Mouse (Mus musculus): ENCODE measurements at regions not wholly inside any gene's neighbourhood (a gene's known extent, or its start where the extent isn't known, plus 50 kb on each side); places are given as distances from the start of the nearest gene placed in this dataset.
A peak's percentile ranks its signal among the peaks of the same experiment; 100 is the strongest.

- Histone ChIP-seq H3K27me3 (replicated peaks; ENCODE audit: control insufficient read depth, insufficient read depth, low read length) (no peaks in the 10 kb centered on the region), H3K27ac (ENCODE audit: low read depth, low read length) (no peak overlapping the region), H3K9me3 (replicated peaks; ENCODE audit: control insufficient read depth, low read length) (no peaks in the 10 kb centered on the region), H3K36me3 (ENCODE audit: control insufficient read depth, insufficient read depth, low read length) (no peaks in the 10 kb centered on the region), H3K4me3 (ENCODE audit: low read depth, low read length) (no peak overlapping the region), H3K9ac (ENCODE audit: low read length) (no peak overlapping the region), H3K4me2 (ENCODE audit: low read length) (no peak overlapping the region), H3K4me1 (ENCODE audit: control insufficient read depth, insufficient read depth, low read length) (no peaks in the 10 kb centered on the region; the same call in 1 of the 2 replicates)
- DNase-seq (ENCODE audit: low spot score), result no peak
- ATAC-seq, result no peak
- 65% methylated on average over 7 of the region's 7 CpGs for WGBS
Measured at GRCm38 (mm10) chr3:35473351-35473750, 280.6 kb upstream of the Atp11b start.

DNA sequence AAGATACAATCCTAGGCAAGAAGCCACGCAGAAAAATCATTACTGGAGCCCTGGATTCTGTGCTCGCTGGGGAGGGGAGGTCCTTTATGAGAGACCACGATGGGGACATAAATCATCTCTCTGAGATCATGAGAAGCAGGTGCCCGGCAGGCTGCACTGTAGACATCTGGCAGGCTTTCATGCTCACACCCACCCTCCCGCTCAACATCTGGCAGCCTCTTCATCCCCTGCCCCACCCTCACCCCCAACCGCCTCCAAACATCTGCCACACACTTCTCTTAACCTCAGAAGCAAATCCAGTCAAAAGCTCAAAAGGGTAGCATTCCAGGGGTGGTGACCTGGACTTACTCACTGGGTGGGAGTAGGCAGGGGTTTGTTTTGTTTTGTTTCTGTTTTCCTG lies 279.5 kb upstream of the Atp11b start:
- DNase-seq (ENCODE audit: low spot score) (no peak), ATAC-seq (no peak)
- Histone ChIP-seq H3K27ac (ENCODE audit: low read depth, low read length) (no peak overlapping the region), H3K9me3 (replicated peaks; ENCODE audit: control insufficient read depth, low read length) (no peaks in the 10 kb centered on the region), H3K4me3 (ENCODE audit: low read depth, low read length) (no peak overlapping the region), H3K27me3 (replicated peaks; ENCODE audit: control insufficient read depth, insufficient read depth, low read length) (no peaks in the 10 kb centered on the region), H3K4me2 (ENCODE audit: low read length) (no peak overlapping the region), H3K4me1 (ENCODE audit: control insufficient read depth, insufficient read depth, low read length) (no peaks in the 10 kb centered on the region; the same call in 1 of the 2 replicates), H3K9ac (ENCODE audit: low read length) (no peak overlapping the region), H3K36me3 (ENCODE audit: control insufficient read depth, insufficient read depth, low read length) (no peaks in the 10 kb centered on the region)
- 56% methylated on average over 6 of the region's 6 CpGs for WGBS

DNA sequence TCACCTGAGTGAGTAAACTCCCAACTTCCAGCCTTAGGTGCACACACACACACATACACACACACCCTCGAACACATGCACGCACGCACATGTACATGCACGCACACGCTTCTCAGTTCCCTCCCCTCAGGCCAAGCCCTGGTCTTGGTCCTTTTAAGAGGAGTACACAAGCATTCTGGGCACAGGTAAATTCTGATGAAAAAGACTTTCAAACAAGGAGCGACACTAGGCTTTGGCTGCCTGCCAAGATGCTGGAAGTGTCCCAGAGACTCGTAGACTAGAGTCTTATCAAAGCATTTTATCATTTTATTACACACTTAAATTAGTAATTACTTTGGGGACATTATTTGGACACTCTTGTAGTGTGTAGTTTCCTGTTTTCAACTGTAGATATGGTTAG lies 278.6 kb upstream of the Atp11b start:
- Histone ChIP-seq H3K9me3 (replicated peaks; ENCODE audit: control insufficient read depth, low read length) (no peaks in the 10 kb centered on the region), H3K36me3 (ENCODE audit: control insufficient read depth, insufficient read depth, low read length) (no peaks in the 10 kb centered on the region), H3K27ac (ENCODE audit: low read depth, low read length) (no peak overlapping the region), H3K4me1 (ENCODE audit: control insufficient read depth, insufficient read depth, low read length) (no peaks in the 10 kb centered on the region; the same call in 1 of the 2 replicates), H3K4me3 (ENCODE audit: low read depth, low read length) (no peak overlapping the region), H3K27me3 (replicated peaks; ENCODE audit: control insufficient read depth, insufficient read depth, low read length) (no peaks in the 10 kb centered on the region), H3K4me2 (ENCODE audit: low read length) (no peak overlapping the region), H3K9ac (ENCODE audit: low read length) (no peak overlapping the region)
- ATAC-seq (no peak), DNase-seq (ENCODE audit: low spot score) (peak; percentile 60)
- 69% methylated on average over 7 of the region's 7 CpGs for WGBS

DNA sequence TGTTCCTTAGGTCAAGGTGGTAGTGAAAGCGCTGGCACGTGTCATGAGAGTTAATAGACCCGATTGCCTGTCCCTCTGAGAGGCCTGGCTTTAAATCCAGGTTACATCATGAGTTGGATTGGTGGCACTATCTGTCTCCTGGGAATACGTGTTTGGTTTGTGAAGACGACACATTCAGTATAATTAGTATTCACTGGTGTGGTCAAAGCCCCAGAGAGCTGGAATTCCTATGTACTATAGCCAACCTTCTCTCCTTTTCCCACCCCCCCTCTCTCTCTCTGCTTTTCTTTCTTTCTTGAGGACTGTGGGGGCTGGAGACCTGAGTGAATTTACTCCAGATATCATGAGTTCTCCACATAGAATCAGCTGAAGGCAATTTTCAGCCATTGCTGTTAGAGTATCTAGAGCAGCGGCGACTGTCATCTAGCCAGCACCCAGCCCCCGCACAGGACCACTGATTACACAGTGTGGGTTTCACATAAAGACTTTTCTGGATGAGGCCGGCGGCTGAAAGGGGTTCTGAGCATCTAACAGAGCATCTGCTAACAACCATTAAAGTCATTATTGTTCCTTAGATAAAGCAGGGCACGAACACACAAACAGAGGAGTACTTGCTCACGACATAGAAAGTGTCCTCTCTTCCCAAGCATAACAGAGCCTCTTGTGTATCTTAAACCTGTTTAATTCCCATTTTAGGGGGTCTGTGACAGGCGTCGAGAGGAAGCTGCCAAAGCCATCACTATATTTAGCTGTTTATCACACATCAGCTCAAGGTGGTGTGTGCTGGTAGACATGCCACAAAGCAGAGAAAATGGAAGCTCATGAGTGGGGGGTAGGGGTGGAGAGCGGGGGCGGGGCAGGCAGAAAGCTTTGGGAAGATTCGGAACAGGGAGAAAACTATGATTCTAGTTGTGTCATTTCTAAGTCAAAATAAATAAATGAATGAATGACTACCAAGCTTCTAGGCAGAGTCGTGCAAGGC lies 272.9 kb upstream of the Atp11b start:
- 41% methylated on average over 18 of the region's 18 CpGs for WGBS
- no peak overlapping the region for H3K4me3 ChIP-seq (ENCODE audit: low read depth, low read length)
- ATAC-seq (peak; percentile 49; the same call in 1 of the 2 replicates), DNase-seq (ENCODE audit: low spot score) (peak; percentile 43)
- H3K27ac ChIP-seq (ENCODE audit: low read depth, low read length), result 0 out of 2 replicates have a peak overlapping the region, but pooled peaks have one; percentile 21
- no peaks in the 10 kb centered on the region for H3K27me3 ChIP-seq (replicated peaks; ENCODE audit: control insufficient read depth, insufficient read depth, low read length)
- H3K36me3 ChIP-seq (ENCODE audit: control insufficient read depth, insufficient read depth, low read length), result no peaks in the 10 kb centered on the region
- H3K4me2 ChIP-seq (ENCODE audit: low read length), result no peak overlapping the region
- H3K4me1 ChIP-seq (ENCODE audit: control insufficient read depth, insufficient read depth, low read length), result peaks cover 15% of the 10 kb centered on the region; the same call in 1 of the 2 replicates
- no peak overlapping the region; the same call in 1 of the 2 replicates for H3K9ac ChIP-seq (ENCODE audit: low read length)
- no peaks in the 10 kb centered on the region for H3K9me3 ChIP-seq (replicated peaks; ENCODE audit: control insufficient read depth, low read length)

DNA sequence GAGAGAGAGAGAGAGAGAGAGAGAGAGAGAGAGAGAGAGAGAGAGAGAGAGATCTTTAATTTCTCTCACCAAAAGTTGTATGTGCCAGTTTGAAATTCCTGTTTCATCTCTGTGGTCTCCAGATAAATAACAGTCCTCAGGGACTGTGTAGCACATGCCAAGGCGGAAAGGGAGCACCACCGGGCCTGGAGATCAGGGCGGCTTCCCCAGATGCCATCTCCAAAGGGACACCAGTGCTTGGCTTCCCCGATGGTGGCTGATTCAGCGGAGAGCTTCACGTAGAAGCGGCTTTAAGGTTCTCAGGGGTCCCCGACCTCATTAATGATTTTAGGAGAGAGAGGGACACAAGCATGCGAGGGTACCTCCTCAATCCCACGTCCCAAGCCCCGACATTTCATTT lies 272.1 kb upstream of the Atp11b start:
- peak overlapping the region; percentile 35; the same call in 1 of the 2 replicates for H3K9ac ChIP-seq (ENCODE audit: low read length)
- 18% methylated on average over 11 of the region's 11 CpGs for WGBS
- ATAC-seq, result peak; percentile 45

DNA sequence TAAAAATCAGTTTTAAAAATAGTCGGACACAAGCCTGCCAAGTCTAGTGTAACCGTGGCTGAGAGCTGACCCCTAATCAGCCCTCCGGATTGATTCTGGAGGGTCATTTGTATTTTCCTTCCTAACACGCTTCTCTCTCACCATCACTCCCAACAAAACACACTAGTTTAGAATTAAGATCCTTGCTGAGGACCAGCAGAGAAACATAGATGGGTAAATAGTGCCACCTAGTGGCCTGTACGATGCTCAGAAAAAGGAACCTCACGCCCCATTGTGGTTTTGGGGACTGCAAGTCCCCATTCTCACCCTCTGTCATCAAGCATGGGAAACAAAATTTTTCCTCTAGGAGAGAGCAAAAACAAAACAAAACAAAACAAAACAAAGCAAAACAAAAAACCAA lies 271.6 kb upstream of the Atp11b start:
- H3K36me3 ChIP-seq (ENCODE audit: control insufficient read depth, insufficient read depth, low read length), result no peaks in the 10 kb centered on the region
- peak; percentile 93 for DNase-seq (ENCODE audit: low spot score)
- 0% methylated on average over 6 of the region's 6 CpGs for WGBS
- H3K27me3 ChIP-seq (replicated peaks; ENCODE audit: control insufficient read depth, insufficient read depth, low read length), result no peaks in the 10 kb centered on the region
- ATAC-seq, result peak; percentile 83
- H3K4me3 ChIP-seq (ENCODE audit: low read depth, low read length), result no peak overlapping the region
- H3K9me3 ChIP-seq (replicated peaks; ENCODE audit: control insufficient read depth, low read length), result no peaks in the 10 kb centered on the region
- peak overlapping the region; percentile 48 for H3K4me2 ChIP-seq (ENCODE audit: low read length)
- H3K4me1 ChIP-seq (ENCODE audit: control insufficient read depth, insufficient read depth, low read length), result peaks cover 15% of the 10 kb centered on the region; the same call in 1 of the 2 replicates
- H3K27ac ChIP-seq (ENCODE audit: low read depth, low read length), result no peak overlapping the region
- peak overlapping the region; percentile 35; the same call in 1 of the 2 replicates for H3K9ac ChIP-seq (ENCODE audit: low read length)

More for the DNA sequence above, 272.1 kb upstream of the Atp11b start:
- peak overlapping the region; percentile 48 for H3K4me2 ChIP-seq (ENCODE audit: low read length)
- peaks cover 15% of the 10 kb centered on the region; the same call in 1 of the 2 replicates for H3K4me1 ChIP-seq (ENCODE audit: control insufficient read depth, insufficient read depth, low read length)
- H3K36me3 ChIP-seq (ENCODE audit: control insufficient read depth, insufficient read depth, low read length), result no peaks in the 10 kb centered on the region
- 0 out of 2 replicates have a peak overlapping the region, but pooled peaks have one; percentile 21 for H3K27ac ChIP-seq (ENCODE audit: low read depth, low read length)
- H3K9me3 ChIP-seq (replicated peaks; ENCODE audit: control insufficient read depth, low read length), result no peaks in the 10 kb centered on the region
- DNase-seq (ENCODE audit: low spot score), result peak; percentile 45
- no peaks in the 10 kb centered on the region for H3K27me3 ChIP-seq (replicated peaks; ENCODE audit: control insufficient read depth, insufficient read depth, low read length)
- no peak overlapping the region for H3K4me3 ChIP-seq (ENCODE audit: low read depth, low read length)

DNA sequence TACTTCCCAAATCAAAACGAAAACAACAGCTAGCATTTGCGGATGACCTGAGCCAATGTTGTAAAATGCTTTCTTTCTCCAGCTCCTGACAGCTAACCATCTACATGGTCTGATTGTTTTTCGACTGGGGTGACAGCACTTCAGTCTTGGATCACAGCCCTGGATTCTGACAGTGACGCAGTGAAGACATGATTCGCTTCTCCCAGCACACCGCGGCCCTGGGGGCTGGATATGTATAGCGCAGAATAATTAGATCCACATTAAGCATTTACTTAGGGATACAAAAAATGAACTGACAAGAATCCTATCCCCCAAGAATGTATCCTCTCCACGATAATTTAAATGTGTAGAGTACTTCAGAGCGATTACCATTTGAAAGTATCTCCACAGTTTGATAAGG lies 271.1 kb upstream of the Atp11b start:
- H3K27ac ChIP-seq (ENCODE audit: low read depth, low read length), result no peak overlapping the region
- H3K9ac ChIP-seq (ENCODE audit: low read length), result 0 out of 2 replicates have a peak overlapping the region, but pooled peaks have one; percentile 13
- DNase-seq (ENCODE audit: low spot score), result no peak
- H3K36me3 ChIP-seq (ENCODE audit: control insufficient read depth, insufficient read depth, low read length), result no peaks in the 10 kb centered on the region
- peaks cover 15% of the 10 kb centered on the region; the same call in 1 of the 2 replicates for H3K4me1 ChIP-seq (ENCODE audit: control insufficient read depth, insufficient read depth, low read length)
- WGBS, result 68% methylated on average over 10 of the region's 10 CpGs
- H3K4me3 ChIP-seq (ENCODE audit: low read depth, low read length), result no peak overlapping the region
- peak; percentile 60 for ATAC-seq
- H3K4me2 ChIP-seq (ENCODE audit: low read length), result no peak overlapping the region
- H3K27me3 ChIP-seq (replicated peaks; ENCODE audit: control insufficient read depth, insufficient read depth, low read length), result no peaks in the 10 kb centered on the region
- H3K9me3 ChIP-seq (replicated peaks; ENCODE audit: control insufficient read depth, low read length), result no peaks in the 10 kb centered on the region

GRCm38 (mm10) chr3:35496027-35496824 lies 257.7 kb upstream of the Atp11b start:
- Histone ChIP-seq H3K27me3 (replicated peaks; ENCODE audit: control insufficient read depth, insufficient read depth, low read length) (no peaks in the 10 kb centered on the region), H3K4me2 (ENCODE audit: low read length) (no peak overlapping the region), H3K27ac (ENCODE audit: low read depth, low read length) (no peak overlapping the region), H3K9ac (ENCODE audit: low read length) (no peak overlapping the region), H3K4me1 (ENCODE audit: control insufficient read depth, insufficient read depth, low read length) (no peaks in the 10 kb centered on the region), H3K4me3 (ENCODE audit: low read depth, low read length) (no peak overlapping the region), H3K36me3 (ENCODE audit: control insufficient read depth, insufficient read depth, low read length) (no peaks in the 10 kb centered on the region), H3K9me3 (replicated peaks; ENCODE audit: control insufficient read depth, low read length) (no peaks in the 10 kb centered on the region)
- 66% methylated on average over 9 of the region's 9 CpGs for WGBS
- no peak for DNase-seq (ENCODE audit: low spot score)
- no peak for ATAC-seq
